Mouse (Mus musculus): ENCODE data around the gene Ppp5c.

- TF ChIP-seq E2F4 (IDR thresholded peaks at IDR 0.05; ENCODE audit: insufficient read depth), result no peak
- no peak for TF ChIP-seq POLR2AphosphoS2 (IDR thresholded peaks at IDR 0.05; ENCODE audit: insufficient read length, low read depth)
- TF ChIP-seq USF1 (IDR thresholded peaks at IDR 0.05; ENCODE audit: low read depth), result no peak
- TF ChIP-seq POLR2A (IDR thresholded peaks at IDR 0.05; ENCODE audit: insufficient read length, low read depth), result no peak
- no peak for TF ChIP-seq CEBPB (IDR thresholded peaks at IDR 0.05; ENCODE audit: insufficient read depth, poor library complexity, severe bottlenecking)
- no peak for TF ChIP-seq TCF12 (IDR thresholded peaks at IDR 0.05; ENCODE audit: insufficient read depth, poor library complexity, severe bottlenecking)
- no peak for TF ChIP-seq MAX (IDR thresholded peaks at IDR 0.05; ENCODE audit: low read depth)
Measured at GRCm38 (mm10) chr7:17055287-17055946, 27.7 kb upstream of the Ppp5c start.
